Comparison of ENCODE assay signal across 7 mouse cellular contexts in genomic region chr6:87850155-87850899, GRCm38 (mm10). TPM values are rescaled to one million over a fixed set of nuclear protein-coding genes. Genes with fewer than 3 reads are reported as not detected.
DNase-seq lines count a peak whose midpoint lies in the region; ATAC-seq and TF ChIP-seq lines count a peak whose summit lies in the region.

No protein-coding gene starts in this region.

- peak overlapping the region; percentile 88 for H3K27ac ChIP-seq in MEL (ENCODE audit: control insufficient read depth, low read depth, low read length)
- H3K27ac ChIP-seq in embryonic fibroblast, embryonic 13.5 days (ENCODE audit: insufficient read depth, low read length), result peak overlapping the region; percentile 81
- H3K27ac ChIP-seq in heart, embryonic 14.5 days (replicated peaks in 1 of 2; ENCODE audit: control insufficient read depth in 1 of 2, insufficient read depth in 1 of 2, low read depth in 2 of 2, low read length in 2 of 2), result peak overlapping the region; percentile 87 to 91
- H3K27ac ChIP-seq in kidney, embryonic 16.5 days (ENCODE audit: low read length), result peak overlapping the region; percentile 95
- H3K27ac ChIP-seq in lung, embryonic 15.5 days, result peak overlapping the region; percentile 94

- TF ChIP-seq POLR2A in MEL (IDR thresholded peaks at IDR 0.05; ENCODE audit: control insufficient read depth in 1 of 2, insufficient read depth in 1 of 2, low read depth in 1 of 2, low read length in 2 of 2, poor library complexity in 1 of 2), result no peak
- 0 out of 2 replicates have a peak, but pooled peaks have one; percentile 1 for TF ChIP-seq POLR2A in embryonic fibroblast, embryonic 13.5 days (IDR thresholded peaks at IDR 0.05; ENCODE audit: low read depth, low read length)

- TF ChIP-seq RAD21 in MEL (IDR thresholded peaks at IDR 0.05; ENCODE audit: low read depth, low read length), result no peak

- no peak; a peak in 1 of 4 replicates for TF ChIP-seq EP300 in MEL (IDR thresholded peaks at IDR 0.05; ENCODE audit: low read depth in 1 of 2, low read length in 2 of 2)

- H3K4me1 ChIP-seq in MEL (ENCODE audit: control insufficient read depth in 1 of 2, insufficient read depth in 2 of 2, low read length in 2 of 2), result peaks cover 4 to 14% of the 10 kb centered on the region in 2 experiments; a peak in 3 of 4 replicates
- H3K4me1 ChIP-seq in embryonic fibroblast, embryonic 13.5 days (ENCODE audit: control insufficient read depth, insufficient read depth, low read length), result peaks cover 14% of the 10 kb centered on the region
- H3K4me1 ChIP-seq in heart, embryonic 14.5 days (ENCODE audit: control insufficient read depth in 2 of 2, insufficient read depth in 2 of 2, low read length in 2 of 2), result peaks cover 0 to 26% of the 10 kb centered on the region in 2 experiments; a peak in 3 of 4 replicates
- H3K4me1 ChIP-seq in kidney, embryonic 16.5 days (ENCODE audit: insufficient read depth, low read length), result peaks cover 26% of the 10 kb centered on the region
- H3K4me1 ChIP-seq in lung, embryonic 15.5 days, result peaks cover 28% of the 10 kb centered on the region

- peaks cover 33 to 40% of the 10 kb centered on the region in 2 experiments for H3K36me3 ChIP-seq in MEL (ENCODE audit: control insufficient read depth in 1 of 2, insufficient read depth in 2 of 2, low read length in 2 of 2)
- H3K36me3 ChIP-seq in heart, embryonic 14.5 days (ENCODE audit: control insufficient read depth, insufficient read depth, low read length), result peaks cover 22% of the 10 kb centered on the region
- H3K36me3 ChIP-seq in kidney, embryonic 16.5 days (ENCODE audit: insufficient read depth, low read length), result peaks cover 9% of the 10 kb centered on the region; the same call in 1 of the 2 replicates
- peaks cover 10% of the 10 kb centered on the region for H3K36me3 ChIP-seq in lung, embryonic 15.5 days

- H3K4me3 ChIP-seq in MEL (ENCODE audit: control insufficient read depth in 1 of 2, insufficient read depth in 1 of 2, low read depth in 2 of 2, low read length in 2 of 2), result peak overlapping the region; percentile 79 to 91
- H3K4me3 ChIP-seq in embryonic fibroblast, embryonic 13.5 days (ENCODE audit: insufficient read depth, low read length), result peak overlapping the region; percentile 71
- H3K4me3 ChIP-seq in heart, embryonic 14.5 days (ENCODE audit: control insufficient read depth in 1 of 2, insufficient read depth in 1 of 2, low read depth in 1 of 2, low read length in 2 of 2), result peak overlapping the region; percentile 66 to 96
- peak overlapping the region; percentile 92 for H3K4me3 ChIP-seq in kidney, embryonic 16.5 days (ENCODE audit: low read length)
- H3K4me3 ChIP-seq in lung, embryonic 15.5 days, result peak overlapping the region; percentile 84

- no peaks in the 10 kb centered on the region for H3K27me3 ChIP-seq in MEL (ENCODE audit: control insufficient read depth in 1 of 2, insufficient read depth in 2 of 2, low read length in 2 of 2)
- H3K27me3 ChIP-seq in heart, embryonic 14.5 days (ENCODE audit: control insufficient read depth, insufficient read depth, low read length), result no peaks in the 10 kb centered on the region
- H3K27me3 ChIP-seq in kidney, embryonic 16.5 days (ENCODE audit: insufficient read depth, low read length), result no peaks in the 10 kb centered on the region
- H3K27me3 ChIP-seq in lung, embryonic 15.5 days, result no peaks in the 10 kb centered on the region; the same call in 1 of the 2 replicates

- H3K4me2 ChIP-seq in heart, embryonic 14.5 days (ENCODE audit: low read length), result peak overlapping the region; percentile 91
- peak overlapping the region; percentile 89 for H3K4me2 ChIP-seq in kidney, embryonic 16.5 days (replicated peaks; ENCODE audit: low read depth, low read length)
- H3K4me2 ChIP-seq in lung, embryonic 15.5 days, result peak overlapping the region; percentile 70

- TF ChIP-seq CTCF in MEL (IDR thresholded peaks at IDR 0.05 in 2 of 3, conservative IDR thresholded peaks at IDR 0.05 in 1 of 3; ENCODE audit: control insufficient read depth in 1 of 3, insufficient read depth in 1 of 3, low read depth in 2 of 3, low read length in 3 of 3, poor library complexity in 1 of 3, severe bottlenecking in 1 of 3), result 0 out of 6 replicates have a peak, but pooled peaks of 1 of the 3 experiments have one; percentile 0
- TF ChIP-seq CTCF in embryonic fibroblast, embryonic 13.5 days (IDR thresholded peaks at IDR 0.05; ENCODE audit: borderline replicate concordance, insufficient read depth, low read length), result no peak

- H3K9ac ChIP-seq in MEL (ENCODE audit: control insufficient read depth, low read depth, low read length, poor library complexity, severe bottlenecking), result peak overlapping the region; percentile 96
- peak overlapping the region; percentile 99 for H3K9ac ChIP-seq in heart, embryonic 14.5 days (ENCODE audit: low read length)
- peak overlapping the region; percentile 98 for H3K9ac ChIP-seq in kidney, embryonic 16.5 days (replicated peaks; ENCODE audit: low read length)
- H3K9ac ChIP-seq in lung, embryonic 15.5 days, result peak overlapping the region; percentile 100

- DNase-seq in MEL (ENCODE audit: low read depth, low spot score), result peak; percentile 70
- peak; percentile 59 to 78 for DNase-seq in adrenal gland, postnatal 36 days
- peak; percentile 65 for DNase-seq in ovary, postnatal 36 days (ENCODE audit: low spot score)

- ATAC-seq in heart, embryonic 14.5 days (ENCODE audit: insufficient number of reproducible peaks, insufficient read depth, low FRiP score, low read depth), result peak; percentile 68
- peak; percentile 83 for ATAC-seq in kidney, embryonic 16.5 days (ENCODE audit: low FRiP score, low TSS enrichment)
- peak; percentile 67 for ATAC-seq in lung, embryonic 15.5 days (ENCODE audit: borderline replicate concordance, extremely low read depth, low FRiP score, low TSS enrichment)

- peaks cover 54% of the 10 kb centered on the region for H3K79me2 ChIP-seq in MEL (ENCODE audit: control insufficient read depth, insufficient read depth, low read length, poor library complexity)

- WGBS in heart, embryonic 14.5 days, result 0% methylated on average over 54 of the region's 73 CpGs
- 0% methylated on average over 71 of the region's 73 CpGs for WGBS in kidney, embryonic 16.5 days
- under 1% methylated on average over 72 of the region's 73 CpGs for WGBS in lung, embryonic 15.5 days

- no peaks in the 10 kb centered on the region for H3K9me3 ChIP-seq in MEL (replicated peaks; ENCODE audit: insufficient read depth, low read length)
- H3K9me3 ChIP-seq in heart, embryonic 14.5 days (ENCODE audit: control insufficient read depth, low read length), result no peaks in the 10 kb centered on the region
- H3K9me3 ChIP-seq in kidney, embryonic 16.5 days (ENCODE audit: low read length), result no peaks in the 10 kb centered on the region
- H3K9me3 ChIP-seq in lung, embryonic 15.5 days, result no peaks in the 10 kb centered on the region

RNA-seq across cellular contexts. Expression of gene Cnbp, which starts 0.6 kb away (rescaled TPM):
- total RNA-seq in MEL (2012; rRNA removed), result 726 and 879 TPM in 2 replicates
- 100 to 1,000 TPM; 201 to 652 TPM for polyA plus RNA-seq in MEL (2012; ENCODE audit: insufficient read depth in 1 of 2, insufficient read length in 2 of 2, low read depth in 1 of 2, low replicate concordance in 2 of 2, missing spikeins in 1 of 2)
- total RNA-seq in adrenal gland, postnatal 36 days (2021), result 100 to 1,000 TPM; 448 to 491 TPM
- polyA plus RNA-seq in embryonic fibroblast, embryonic 13.5 days (2011; ENCODE audit: insufficient read length, low read depth, missing spikeins), result 353 and 374 TPM in 2 replicates
- polyA plus RNA-seq in heart, embryonic 14.5 days (2014; fragmentation: Nextera tagmentation; extraction: Ambion mirVana), result 742 and 747 TPM in 2 replicates
- polyA plus RNA-seq in kidney, embryonic 16.5 days (2015; fragmentation: Nextera tagmentation; extraction: Ambion mirVana), result 1,037 and 1,064 TPM in 2 replicates
- 1,108 and 1,113 TPM in 2 replicates for polyA plus RNA-seq in lung, embryonic 15.5 days (2015; fragmentation: Nextera tagmentation; extraction: Ambion mirVana)

RNA-seq across cellular contexts. Expression of gene Isy1, which starts 11.7 kb away (rescaled TPM):
- 60.5 and 64.5 TPM in 2 replicates for total RNA-seq in MEL (2012; rRNA removed)
- polyA plus RNA-seq in MEL (2012; ENCODE audit: insufficient read depth in 1 of 2, insufficient read length in 2 of 2, low read depth in 1 of 2, low replicate concordance in 2 of 2, missing spikeins in 1 of 2), result 100 to 1,000 TPM in 1 of 2 experiments, not detected in 1; 115 TPM
- total RNA-seq in adrenal gland, postnatal 36 days (2021), result 100 to 1,000 TPM in 1 of 2 experiments, 10 to 100 TPM in 1; 46.9 to 106 TPM
- polyA plus RNA-seq in embryonic fibroblast, embryonic 13.5 days (2011; ENCODE audit: insufficient read length, low read depth, missing spikeins), result 48.9 and 52.5 TPM in 2 replicates
- polyA plus RNA-seq in heart, embryonic 14.5 days (2014; fragmentation: Nextera tagmentation; extraction: Ambion mirVana), result 16.5 and 20.0 TPM in 2 replicates
- 41.3 and 49.3 TPM in 2 replicates for polyA plus RNA-seq in kidney, embryonic 16.5 days (2015; fragmentation: Nextera tagmentation; extraction: Ambion mirVana)
- polyA plus RNA-seq in lung, embryonic 15.5 days (2015; fragmentation: Nextera tagmentation; extraction: Ambion mirVana), result 45.9 and 49.7 TPM in 2 replicates

RNA-seq across cellular contexts. Expression of gene Gm45140, which starts 14.7 kb away (rescaled TPM):
- 9.6 and 9.9 TPM in 2 replicates for total RNA-seq in MEL (2012; rRNA removed)
- 10 to 100 TPM in 1 of 2 experiments, not detected in 1; 26.2 TPM for polyA plus RNA-seq in MEL (2012; ENCODE audit: insufficient read depth in 1 of 2, insufficient read length in 2 of 2, low read depth in 1 of 2, low replicate concordance in 2 of 2, missing spikeins in 1 of 2)
- 1 to 10 TPM; 2.4 to 5.4 TPM for total RNA-seq in adrenal gland, postnatal 36 days (2021)
- polyA plus RNA-seq in embryonic fibroblast, embryonic 13.5 days (2011; ENCODE audit: insufficient read length, low read depth, missing spikeins), result 2.5 and 8.9 TPM in 2 replicates
- polyA plus RNA-seq in heart, embryonic 14.5 days (2014; fragmentation: Nextera tagmentation; extraction: Ambion mirVana), result 1.4 and 1.6 TPM in 2 replicates
- 2.7 and 5.2 TPM in 2 replicates for polyA plus RNA-seq in kidney, embryonic 16.5 days (2015; fragmentation: Nextera tagmentation; extraction: Ambion mirVana)
- polyA plus RNA-seq in lung, embryonic 15.5 days (2015; fragmentation: Nextera tagmentation; extraction: Ambion mirVana), result 2.1 and 2.6 TPM in 2 replicates

RNA-seq across cellular contexts. Expression of gene Copg1, which starts 37.3 kb away (rescaled TPM):
- 83.1 and 85.0 TPM in 2 replicates for total RNA-seq in MEL (2012; rRNA removed)
- polyA plus RNA-seq in MEL (2012; ENCODE audit: insufficient read depth in 1 of 2, insufficient read length in 2 of 2, low read depth in 1 of 2, low replicate concordance in 2 of 2, missing spikeins in 1 of 2), result 100 to 1,000 TPM; 117 to 681 TPM
- total RNA-seq in adrenal gland, postnatal 36 days (2021), result 100 to 1,000 TPM; 104 to 120 TPM
- polyA plus RNA-seq in embryonic fibroblast, embryonic 13.5 days (2011; ENCODE audit: insufficient read length, low read depth, missing spikeins), result 230 TPM in 2 replicates
- 121 and 125 TPM in 2 replicates for polyA plus RNA-seq in heart, embryonic 14.5 days (2014; fragmentation: Nextera tagmentation; extraction: Ambion mirVana)
- polyA plus RNA-seq in kidney, embryonic 16.5 days (2015; fragmentation: Nextera tagmentation; extraction: Ambion mirVana), result 190 TPM in 2 replicates
- 171 and 172 TPM in 2 replicates for polyA plus RNA-seq in lung, embryonic 15.5 days (2015; fragmentation: Nextera tagmentation; extraction: Ambion mirVana)

RNA-seq across cellular contexts. Expression of gene Rab43, which starts 38.4 kb away (rescaled TPM):
- 3.1 and 4.0 TPM in 2 replicates for total RNA-seq in MEL (2012; rRNA removed)
- polyA plus RNA-seq in MEL (2012; ENCODE audit: insufficient read depth in 1 of 2, insufficient read length in 2 of 2, low read depth in 1 of 2, low replicate concordance in 2 of 2, missing spikeins in 1 of 2), result 10 to 100 TPM in 1 of 2 experiments, not detected in 1; 13.2 TPM
- 10 to 100 TPM; 29.1 to 31.1 TPM for total RNA-seq in adrenal gland, postnatal 36 days (2021)
- 15.5 and 23.6 TPM in 2 replicates for polyA plus RNA-seq in embryonic fibroblast, embryonic 13.5 days (2011; ENCODE audit: insufficient read length, low read depth, missing spikeins)
- polyA plus RNA-seq in heart, embryonic 14.5 days (2014; fragmentation: Nextera tagmentation; extraction: Ambion mirVana), result 8.0 and 8.4 TPM in 2 replicates
- polyA plus RNA-seq in kidney, embryonic 16.5 days (2015; fragmentation: Nextera tagmentation; extraction: Ambion mirVana), result 10.9 and 14.7 TPM in 2 replicates
- polyA plus RNA-seq in lung, embryonic 15.5 days (2015; fragmentation: Nextera tagmentation; extraction: Ambion mirVana), result 12.6 and 12.9 TPM in 2 replicates

Comparison
In these comparisons a context has a peak if more than half of its experiments do, and no peak if none do; other contexts are left out.
1. Peak in every context shown above with its lines: DNase-seq, ATAC-seq, H3K4me3 ChIP-seq and H3K27ac ChIP-seq.